Mouse (Mus musculus) cortical plate, adult 2 months (tissue): ENCODE results near the gene Thegl. TPM values are rescaled to one million over a fixed set of nuclear protein-coding genes. Genes with fewer than 3 reads are reported as not detected.

ENCODE experiments used
- H3K27ac ChIP-seq: fragments of 200-500 bp; 2 replicates; pipeline ENCODE4 v1.5.1; 2012; ENCODE audit warnings: low read length, control low read depth, inconsistent platforms; ENCODE audit not compliant: insufficient read depth
- H3K4me1 ChIP-seq: fragments of 200-500 bp; 2 replicates; pipeline ENCODE4 v1.6.1; 2011; ENCODE audit warnings: low read length; ENCODE audit not compliant: control insufficient read depth, insufficient read depth
- H3K4me3 ChIP-seq: fragments of 200-500 bp; 2 replicates; pipeline ENCODE4 v1.5.1; 2011; ENCODE audit warnings: mild to moderate bottlenecking, low read length, control low read depth; ENCODE audit not compliant: insufficient read depth
- CTCF ChIP-seq: fragments of 200-500 bp; IDR thresholded peaks from 2 replicates; pipeline ENCODE4 v1.5.1; 2011; ENCODE audit warnings: mild to moderate bottlenecking, control low read depth, low read length; ENCODE audit not compliant: insufficient read depth; ENCODE audit errors: extremely low read depth
- POLR2A ChIP-seq: fragments of 200-500 bp; IDR thresholded peaks from 2 replicates; pipeline ENCODE4 v1.6.1; 2011; ENCODE audit warnings: mild to moderate bottlenecking, low read length, control low read depth; ENCODE audit not compliant: insufficient read depth; ENCODE audit errors: extremely low read depth
- polyA plus RNA-seq: library from polyadenylated mRNA; depleted of rRNA; stranded (reverse); fragments of >200 nt; gene quantifications from 2 replicates; pipeline ENCODE4 v1.2.3, GENCODE M21; 2012

The Thegl gene
- polyA plus RNA-seq, 1 experiment: 0.46 TPM

DNA sequence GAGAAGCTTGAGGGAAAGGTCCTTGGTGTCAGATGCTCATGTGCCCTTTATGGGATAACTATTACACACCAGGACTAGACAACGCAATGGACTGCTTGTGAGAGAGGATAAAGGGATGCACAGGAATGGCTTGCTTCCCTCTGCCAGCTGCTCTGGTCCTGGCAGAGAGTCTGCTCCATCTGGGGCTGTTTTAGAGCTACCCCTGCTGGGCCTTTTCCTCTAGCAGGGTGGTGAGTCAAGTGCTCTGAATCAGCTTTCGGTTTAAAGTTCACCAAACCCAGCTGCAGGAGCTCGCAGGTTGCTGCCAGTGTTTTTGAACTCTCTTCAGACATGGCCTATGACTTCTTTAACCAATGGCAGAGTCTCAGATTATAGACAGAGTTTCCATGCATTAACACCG is 60.1 kb downstream of the Thegl start:
- Histone ChIP-seq H3K4me1 (peaks cover 5% of the 10 kb centered on the region; the same call in 1 of the 2 replicates), H3K27ac (no peak overlapping the region), H3K4me3 (no peak overlapping the region)
- TF ChIP-seq POLR2A (no peak), CTCF (no peak)

DNA sequence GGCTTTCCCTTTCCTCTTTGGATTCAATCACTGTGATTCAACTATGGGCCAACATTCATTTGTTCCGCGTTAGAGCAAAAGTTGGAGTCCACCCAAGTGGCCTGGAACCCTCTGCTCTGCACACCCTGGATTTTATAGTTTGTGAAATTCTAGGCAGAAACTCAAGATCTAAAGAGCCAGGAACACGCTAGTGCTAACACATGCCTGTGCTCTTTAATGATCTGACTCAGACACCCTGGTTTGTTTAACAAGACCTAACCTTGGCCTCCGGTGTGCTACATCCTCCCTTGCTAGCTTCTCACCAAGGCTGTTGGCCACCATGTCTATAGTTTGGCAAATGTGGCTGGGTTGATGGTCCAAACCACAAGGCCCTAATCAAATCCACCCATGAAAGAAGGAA is 64.9 kb downstream of the Thegl start:
- TF ChIP-seq POLR2A (no peak), CTCF (no peak)
- H3K27ac ChIP-seq: no peak overlapping the region
- no peaks in the 10 kb centered on the region for H3K4me1 ChIP-seq
- no peak overlapping the region for H3K4me3 ChIP-seq

DNA sequence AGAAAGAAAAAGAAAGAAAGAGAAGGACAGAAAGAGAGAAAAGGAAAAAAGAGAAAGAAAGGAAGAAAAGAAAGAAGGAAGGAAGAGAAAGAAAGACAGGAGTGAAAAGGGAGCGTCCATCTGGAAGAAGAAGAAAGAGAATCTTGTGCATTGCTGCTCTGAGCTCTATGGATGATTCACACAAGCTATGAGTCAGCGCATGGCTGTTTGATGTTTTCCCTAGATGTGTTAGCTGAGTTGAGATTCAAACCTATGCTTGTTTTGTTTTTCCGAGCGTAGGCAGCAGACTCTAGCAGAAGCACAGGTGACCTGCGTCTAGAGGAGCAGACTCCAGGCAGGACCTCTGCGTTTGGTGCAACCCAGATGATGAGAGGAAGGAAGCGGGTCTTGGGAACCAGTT is 66.9 kb downstream of the Thegl start:
- TF ChIP-seq POLR2A: no peak
- no peak for TF ChIP-seq CTCF
- Histone ChIP-seq H3K4me1 (no peaks in the 10 kb centered on the region), H3K27ac (no peak overlapping the region), H3K4me3 (no peak overlapping the region)

DNA sequence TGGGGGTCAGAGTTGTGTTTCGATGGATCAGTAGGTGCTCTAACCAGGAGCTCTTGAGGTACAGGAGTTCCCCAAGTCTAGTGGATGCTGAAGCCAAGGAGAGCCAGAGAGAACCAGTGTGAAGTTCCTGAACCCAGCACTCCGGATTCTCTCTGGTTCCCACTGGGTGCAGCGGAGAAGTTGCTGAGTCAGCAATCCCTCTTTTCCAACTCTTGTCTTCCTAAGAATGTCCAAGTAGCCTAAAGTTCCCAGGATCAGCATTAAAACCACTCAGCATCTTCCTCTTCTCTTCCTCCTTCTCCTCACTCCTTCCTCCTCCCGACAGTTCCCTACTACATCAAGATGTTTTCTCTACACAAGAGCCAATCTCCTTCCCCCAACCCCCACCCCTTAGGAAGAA is 68.6 kb downstream of the Thegl start:
- TF ChIP-seq POLR2A: no peak
- TF ChIP-seq CTCF: no peak
- H3K27ac ChIP-seq: no peak overlapping the region
- H3K4me3 ChIP-seq: no peak overlapping the region
- H3K4me1 ChIP-seq: no peaks in the 10 kb centered on the region

DNA sequence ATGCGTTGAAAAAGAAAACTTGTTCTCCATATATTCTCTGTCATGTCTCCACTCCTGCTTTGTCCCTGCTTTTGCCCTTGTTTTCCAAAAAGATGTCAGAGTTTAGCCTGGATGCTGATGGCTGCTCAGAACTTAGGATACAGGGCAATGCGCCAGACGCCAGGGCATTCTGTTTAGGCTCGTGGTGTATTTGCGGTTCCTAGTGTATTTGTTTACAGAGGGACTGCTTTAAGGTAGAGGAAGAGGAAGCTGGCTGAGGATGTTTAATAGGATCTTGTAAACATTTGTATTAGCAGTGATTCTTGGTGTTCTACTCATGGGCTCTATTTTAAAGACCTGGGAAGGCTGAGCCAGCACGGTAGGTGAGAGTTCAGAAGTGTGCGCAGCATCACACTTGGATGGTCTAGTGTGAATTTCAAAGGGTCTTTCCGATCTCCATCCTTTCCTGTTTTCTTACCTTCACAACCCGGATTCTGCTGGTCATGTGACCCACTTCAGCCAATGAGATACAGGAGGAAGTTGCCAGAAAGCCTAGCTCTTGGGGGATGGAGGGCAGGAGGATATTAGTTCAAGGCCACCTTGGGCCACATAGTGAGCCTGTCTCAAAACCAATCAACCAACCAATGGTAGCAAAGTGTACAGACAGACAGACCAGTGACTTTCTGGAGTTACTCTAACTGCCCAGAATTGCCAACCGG is 70.1 kb downstream of the Thegl start:
- Histone ChIP-seq H3K4me3 (no peak overlapping the region), H3K27ac (no peak overlapping the region), H3K4me1 (no peaks in the 10 kb centered on the region)
- TF ChIP-seq CTCF (no peak), POLR2A (no peak)

DNA sequence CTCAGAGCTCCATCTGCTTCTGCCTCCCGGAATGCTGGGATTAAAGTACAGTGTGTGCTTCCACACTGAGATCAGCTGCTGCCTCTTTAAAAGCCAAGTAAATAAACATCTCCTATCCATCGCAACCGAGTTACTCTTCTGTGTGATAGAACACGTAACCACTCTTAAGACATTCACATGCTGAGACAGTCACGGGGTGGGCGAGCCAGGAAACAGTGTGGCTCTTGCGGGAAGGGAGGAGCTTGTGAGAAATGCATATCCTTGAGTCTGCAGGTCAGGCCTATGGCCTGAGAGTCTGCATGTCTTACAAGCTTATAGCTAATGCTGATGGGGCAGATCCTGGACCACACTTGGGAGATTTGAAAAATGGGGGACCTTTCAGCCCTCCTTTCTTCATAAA is 70.7 kb downstream of the Thegl start:
- no peak overlapping the region for H3K4me3 ChIP-seq
- TF ChIP-seq POLR2A: no peak
- no peaks in the 10 kb centered on the region for H3K4me1 ChIP-seq
- no peak overlapping the region for H3K27ac ChIP-seq

DNA sequence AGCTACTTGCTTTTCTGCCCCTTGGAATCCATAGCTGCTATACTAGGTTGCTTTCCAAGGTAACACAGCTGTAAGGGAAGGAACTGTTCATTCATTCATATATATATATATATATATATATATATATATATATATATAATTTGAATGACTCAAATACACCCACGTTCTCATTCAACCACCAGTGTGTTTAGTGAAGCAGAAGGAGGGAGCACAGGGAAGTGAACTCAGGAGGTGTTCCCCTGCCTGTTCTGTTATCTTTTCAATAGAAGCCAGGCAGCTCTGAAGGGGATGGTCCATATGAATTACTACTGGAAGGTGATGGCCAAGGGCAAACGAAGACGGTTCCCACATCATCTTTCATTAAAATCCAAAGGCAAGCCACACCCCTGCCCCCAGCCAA is 71.3 kb downstream of the Thegl start:
- no peak for TF ChIP-seq POLR2A
- TF ChIP-seq CTCF: no peak
- no peak overlapping the region for H3K27ac ChIP-seq
- H3K4me1 ChIP-seq: no peaks in the 10 kb centered on the region
- no peak overlapping the region for H3K4me3 ChIP-seq

DNA sequence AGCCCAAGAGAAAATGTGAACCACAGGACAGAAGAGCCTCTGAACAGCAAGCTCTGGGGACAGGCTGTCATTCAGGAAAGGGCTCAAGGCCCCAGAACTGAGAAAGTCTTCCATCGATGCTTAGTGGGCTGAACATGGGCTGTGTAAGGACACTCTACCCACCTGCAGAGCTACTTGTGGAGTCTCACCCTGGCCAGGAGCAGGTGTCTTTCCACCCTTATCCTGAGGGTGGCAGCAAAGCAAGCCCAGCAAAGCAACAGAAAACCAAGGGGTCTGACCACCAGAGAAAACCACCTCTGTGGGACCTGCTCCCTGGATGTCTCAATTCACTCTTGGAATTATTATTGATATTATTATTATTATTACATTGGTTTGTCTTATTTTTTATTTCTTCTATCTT is 73.5 kb downstream of the Thegl start:
- Histone ChIP-seq H3K27ac (no peak overlapping the region), H3K4me1 (no peaks in the 10 kb centered on the region)
- TF ChIP-seq CTCF: peak; percentile 74
- TF ChIP-seq POLR2A: no peak

DNA sequence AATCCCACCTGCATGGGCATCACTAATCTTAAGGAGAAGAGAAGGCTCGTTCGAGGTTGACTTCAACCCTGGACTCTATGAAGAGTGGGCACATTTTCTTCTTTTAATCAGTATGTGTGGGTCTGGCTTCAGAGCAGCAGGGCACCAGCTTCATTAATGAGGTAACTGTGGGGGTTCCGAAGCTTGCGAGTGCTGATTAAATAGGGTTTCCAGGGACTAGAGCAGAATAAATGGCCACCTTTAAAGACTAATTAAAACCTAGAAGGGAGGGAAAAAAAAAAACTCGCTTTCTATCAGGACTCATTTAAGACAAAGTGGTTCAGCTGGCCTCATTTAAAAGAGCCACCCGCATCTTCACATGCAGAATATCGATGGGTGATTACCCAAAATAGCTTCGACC is 74.1 kb downstream of the Thegl start:
- Histone ChIP-seq H3K4me3 (no peak overlapping the region), H3K4me1 (no peaks in the 10 kb centered on the region), H3K27ac (no peak overlapping the region)
- TF ChIP-seq POLR2A: no peak
- no peak for TF ChIP-seq CTCF

More for the DNA sequence above, 73.5 kb downstream of the Thegl start:
- H3K4me3 ChIP-seq: no peak overlapping the region

DNA sequence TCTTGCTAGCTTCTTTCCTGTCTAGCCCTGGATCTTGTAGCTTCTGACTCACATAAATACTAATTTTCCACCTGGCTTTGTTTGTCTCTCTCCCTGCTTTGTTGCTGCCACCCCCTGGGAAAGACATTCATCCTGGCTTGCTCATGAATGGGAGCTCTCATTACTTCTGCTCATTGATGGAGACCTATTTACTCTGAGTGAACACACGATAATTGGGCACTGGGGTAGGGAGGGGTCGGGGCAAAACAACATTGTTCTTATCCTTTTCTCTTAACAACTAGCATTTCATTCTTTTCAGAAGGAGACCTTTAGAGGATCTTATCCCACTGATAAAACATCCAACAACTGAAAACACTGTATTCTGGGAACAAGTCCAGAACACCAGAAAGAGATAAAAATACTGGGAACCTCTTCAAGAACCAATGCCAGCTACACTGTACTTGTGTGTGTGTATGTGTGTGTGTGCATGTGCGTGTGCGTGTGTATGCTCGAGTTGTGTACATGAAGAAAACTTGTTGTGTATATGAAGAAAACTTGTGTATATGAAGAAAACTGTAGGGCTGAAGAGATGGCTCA is 74.8 kb downstream of the Thegl start:
- Histone ChIP-seq H3K4me3 (no peak overlapping the region), H3K27ac (no peak overlapping the region), H3K4me1 (no peaks in the 10 kb centered on the region)
- no peak for TF ChIP-seq POLR2A
- TF ChIP-seq CTCF: no peak
